Mouse (Mus musculus): ENCODE results near the gene Sh3glb1. TPM values are rescaled to one million over a fixed set of nuclear protein-coding genes. Genes with fewer than 3 reads are reported as not detected.

The Sh3glb1 gene
- polyA plus RNA-seq, 1 experiment from 2014 or later, result 119 TPM

DNA sequence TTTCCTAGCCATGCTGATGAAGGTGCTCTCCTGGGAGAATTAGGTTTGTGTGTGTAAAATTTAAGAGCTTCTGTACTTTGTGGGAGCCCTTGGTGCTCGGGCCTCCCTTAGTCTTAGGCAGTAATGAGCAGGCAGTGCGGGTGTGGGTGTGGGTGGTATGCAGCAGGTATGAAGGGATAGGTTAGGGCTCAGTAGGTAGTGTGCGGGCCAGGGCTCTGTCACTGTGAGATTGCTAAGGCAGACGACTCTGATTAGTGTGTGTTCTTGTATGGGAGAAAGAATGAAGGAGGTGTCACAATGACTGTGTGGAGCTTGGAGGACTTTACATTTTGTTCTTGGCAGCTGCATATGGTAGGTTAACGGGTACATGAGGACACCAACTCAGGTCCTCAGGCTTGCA is 34.0 kb downstream of the Sh3glb1 start:
- Histone ChIP-seq H3K4me3 (ENCODE audit: low read length) (no peak overlapping the region), H3K36me3 (ENCODE audit: control insufficient read depth, insufficient read depth, low read length) (peaks cover 10% of the 10 kb centered on the region; the same call in 1 of the 2 replicates), H3K27ac (ENCODE audit: low read length) (no peak overlapping the region), H3K9ac (ENCODE audit: low read length) (no peak overlapping the region), H3K4me2 (ENCODE audit: low read depth, low read length) (no peak overlapping the region), H3K9me3 (ENCODE audit: control insufficient read depth, low read length) (no peaks in the 10 kb centered on the region), H3K4me1 (replicated peaks; ENCODE audit: control insufficient read depth, insufficient read depth, low read length) (0 out of 2 replicates have a peak, but pooled peaks cover 2% of the 10 kb centered on the region), H3K27me3 (ENCODE audit: control insufficient read depth, insufficient read depth, low read depth, low read length) (no peaks in the 10 kb centered on the region)
- WGBS, result 87% methylated on average over 5 of the region's 5 CpGs
- ATAC-seq (ENCODE audit: low read depth), result no peak

DNA sequence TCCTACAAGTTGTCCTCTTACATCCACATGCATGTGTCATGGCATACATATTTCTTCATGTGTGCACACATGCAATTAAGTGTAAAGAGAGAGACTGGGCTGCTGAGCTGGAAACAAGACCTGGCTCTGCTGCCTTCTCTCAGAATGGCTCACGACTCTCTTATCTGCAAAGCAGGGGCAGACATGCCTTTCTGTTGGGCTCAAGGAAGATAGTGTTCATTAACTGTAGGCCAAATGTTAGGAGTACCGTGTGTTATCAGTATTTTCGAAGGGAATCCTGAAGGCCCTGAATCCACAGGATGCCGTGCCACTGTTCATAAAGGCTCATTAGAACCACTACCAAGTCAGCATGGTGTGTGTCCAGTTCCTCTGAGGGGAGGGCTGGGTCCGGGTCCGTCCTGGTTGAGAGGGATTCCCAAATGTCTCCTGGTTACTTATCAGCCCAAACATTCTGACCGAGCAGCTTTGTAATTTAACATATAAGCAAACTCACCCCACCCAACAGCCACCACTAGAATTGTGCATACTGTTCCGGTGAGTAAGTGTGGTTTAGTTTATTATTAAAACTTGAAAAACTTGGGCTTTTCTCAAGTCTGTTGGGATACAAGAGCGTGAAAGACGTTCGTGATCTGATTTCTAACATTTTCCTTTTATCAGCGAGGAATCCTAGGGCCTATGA is 36.9 kb downstream of the Sh3glb1 start:
- Histone ChIP-seq H3K27ac (ENCODE audit: low read length) (no peak overlapping the region), H3K4me2 (ENCODE audit: low read depth, low read length) (no peak overlapping the region), H3K9me3 (ENCODE audit: control insufficient read depth, low read length) (no peaks in the 10 kb centered on the region), H3K4me3 (ENCODE audit: low read length) (no peak overlapping the region), H3K36me3 (ENCODE audit: control insufficient read depth, insufficient read depth, low read length) (peaks cover 7% of the 10 kb centered on the region; the same call in 1 of the 2 replicates), H3K9ac (ENCODE audit: low read length) (no peak overlapping the region), H3K4me1 (replicated peaks; ENCODE audit: control insufficient read depth, insufficient read depth, low read length) (no peaks in the 10 kb centered on the region), H3K27me3 (ENCODE audit: control insufficient read depth, insufficient read depth, low read depth, low read length) (no peaks in the 10 kb centered on the region)
- ATAC-seq (ENCODE audit: low read depth), result no peak
- WGBS, result 81% methylated on average over 12 of the region's 12 CpGs

DNA sequence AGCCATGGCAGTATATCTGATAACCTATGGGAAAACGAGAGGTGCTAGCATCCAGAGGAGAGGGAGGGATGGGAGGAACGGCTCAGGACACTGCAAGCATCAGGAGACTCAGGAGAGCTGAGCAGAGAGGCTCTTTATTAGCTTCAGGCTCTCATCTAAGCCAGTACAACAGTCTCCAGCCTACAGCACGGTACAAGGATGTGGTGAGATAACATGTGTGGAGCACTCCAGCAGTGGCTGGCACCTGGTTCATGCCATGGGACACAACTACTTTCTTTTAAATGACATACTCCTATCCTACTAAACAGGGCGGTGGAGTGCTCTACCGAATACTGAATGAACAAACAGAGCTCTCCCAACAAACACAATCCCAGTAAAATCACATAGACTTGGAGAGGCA is 38.6 kb downstream of the Sh3glb1 start:
- Histone ChIP-seq H3K27ac (ENCODE audit: low read length) (no peak overlapping the region), H3K4me2 (ENCODE audit: low read depth, low read length) (no peak overlapping the region), H3K36me3 (ENCODE audit: control insufficient read depth, insufficient read depth, low read length) (peaks cover 6% of the 10 kb centered on the region; the same call in 1 of the 2 replicates), H3K4me3 (ENCODE audit: low read length) (no peak overlapping the region), H3K9ac (ENCODE audit: low read length) (no peak overlapping the region), H3K4me1 (replicated peaks; ENCODE audit: control insufficient read depth, insufficient read depth, low read length) (no peaks in the 10 kb centered on the region), H3K27me3 (ENCODE audit: control insufficient read depth, insufficient read depth, low read depth, low read length) (no peaks in the 10 kb centered on the region), H3K9me3 (ENCODE audit: control insufficient read depth, low read length) (no peaks in the 10 kb centered on the region)
- 70% methylated on average over 5 of the region's 5 CpGs for WGBS
- ATAC-seq (ENCODE audit: low read depth), result no peak

DNA sequence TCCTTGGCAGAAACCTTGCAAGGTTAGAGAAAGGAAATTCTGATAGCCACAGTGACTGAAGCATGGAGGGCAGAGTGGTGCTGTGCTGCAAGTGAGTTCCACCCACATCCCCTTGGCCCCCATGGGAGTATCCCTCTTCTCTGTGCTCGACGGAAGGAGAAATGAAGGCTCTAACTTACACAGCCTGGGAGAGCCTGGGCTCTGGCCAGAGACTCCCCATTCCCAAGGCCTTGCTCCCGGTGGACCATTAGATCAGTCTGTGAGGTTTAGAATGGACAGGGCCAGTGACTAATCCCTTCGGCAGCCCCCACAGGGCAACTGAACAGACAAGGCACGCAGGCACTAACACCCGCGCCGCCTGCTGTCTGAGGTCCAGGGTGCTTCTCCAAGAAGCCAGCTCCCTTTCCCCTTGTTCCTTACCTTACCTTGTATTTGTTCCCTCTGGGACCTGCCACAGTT is 40.4 kb downstream of the Sh3glb1 start:
- no peak overlapping the region for H3K9ac ChIP-seq (ENCODE audit: low read length)
- no peaks in the 10 kb centered on the region for H3K27me3 ChIP-seq (ENCODE audit: control insufficient read depth, insufficient read depth, low read depth, low read length)
- no peaks in the 10 kb centered on the region for H3K36me3 ChIP-seq (ENCODE audit: control insufficient read depth, insufficient read depth, low read length)
- H3K4me1 ChIP-seq (replicated peaks; ENCODE audit: control insufficient read depth, insufficient read depth, low read length), result no peaks in the 10 kb centered on the region
- no peak overlapping the region for H3K27ac ChIP-seq (ENCODE audit: low read length)
- no peak for ATAC-seq (ENCODE audit: low read depth)
- H3K9me3 ChIP-seq (ENCODE audit: control insufficient read depth, low read length), result no peaks in the 10 kb centered on the region
- WGBS, result 89% methylated on average over 8 of the region's 8 CpGs
- H3K4me2 ChIP-seq (ENCODE audit: low read depth, low read length), result no peak overlapping the region
- H3K4me3 ChIP-seq (ENCODE audit: low read length), result no peak overlapping the region

DNA sequence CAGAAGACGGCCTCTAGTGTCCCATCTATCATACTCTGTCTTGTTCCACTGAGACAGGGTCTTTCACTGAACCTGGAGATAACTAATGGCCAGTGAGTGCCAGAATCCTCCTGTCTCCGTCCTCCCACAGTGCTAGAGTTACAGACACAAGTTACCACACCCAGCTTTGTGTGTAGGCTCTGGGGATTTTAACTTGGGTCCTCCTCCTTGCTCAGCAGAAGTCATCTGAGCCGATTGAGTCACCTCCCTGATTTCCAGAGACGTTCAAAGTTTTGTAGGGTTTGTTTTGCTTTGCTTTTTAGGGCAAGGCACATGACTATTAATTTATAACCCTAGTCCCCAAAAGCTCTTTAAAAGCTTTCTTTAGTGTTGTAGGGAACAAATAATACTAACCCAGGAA is 41.0 kb downstream of the Sh3glb1 start:
- Histone ChIP-seq H3K4me2 (ENCODE audit: low read depth, low read length) (no peak overlapping the region), H3K4me1 (replicated peaks; ENCODE audit: control insufficient read depth, insufficient read depth, low read length) (no peaks in the 10 kb centered on the region), H3K36me3 (ENCODE audit: control insufficient read depth, insufficient read depth, low read length) (no peaks in the 10 kb centered on the region), H3K4me3 (ENCODE audit: low read length) (no peak overlapping the region), H3K9me3 (ENCODE audit: control insufficient read depth, low read length) (no peaks in the 10 kb centered on the region), H3K27me3 (ENCODE audit: control insufficient read depth, insufficient read depth, low read depth, low read length) (no peaks in the 10 kb centered on the region), H3K9ac (ENCODE audit: low read length) (no peak overlapping the region), H3K27ac (ENCODE audit: low read length) (no peak overlapping the region)
- WGBS, result 45% methylated on average over 4 of the region's 4 CpGs
- ATAC-seq (ENCODE audit: low read depth), result no peak

DNA sequence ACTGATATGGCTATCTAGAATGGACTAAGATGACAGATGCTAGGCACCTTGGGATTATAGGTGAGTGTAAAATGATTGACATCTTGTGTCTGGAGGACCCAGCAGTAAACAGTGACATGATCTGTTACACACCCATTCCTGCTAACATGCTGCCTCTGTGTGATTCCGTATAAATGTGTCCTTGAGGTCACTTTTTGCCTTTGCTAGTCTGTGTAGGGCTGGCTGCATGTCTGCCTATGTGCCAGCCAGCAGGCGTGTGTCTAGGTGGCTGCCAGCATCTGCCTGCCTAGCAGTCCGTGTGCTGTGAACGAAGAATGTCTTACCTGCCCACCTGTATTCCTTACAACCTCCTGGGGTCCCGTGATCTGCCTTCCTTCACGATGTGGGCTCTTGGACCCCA is 42.4 kb downstream of the Sh3glb1 start:
- ATAC-seq (ENCODE audit: low read depth), result no peak
- Histone ChIP-seq H3K4me2 (ENCODE audit: low read depth, low read length) (no peak overlapping the region), H3K36me3 (ENCODE audit: control insufficient read depth, insufficient read depth, low read length) (no peaks in the 10 kb centered on the region), H3K4me1 (replicated peaks; ENCODE audit: control insufficient read depth, insufficient read depth, low read length) (no peaks in the 10 kb centered on the region), H3K9ac (ENCODE audit: low read length) (no peak overlapping the region), H3K27ac (ENCODE audit: low read length) (no peak overlapping the region), H3K4me3 (ENCODE audit: low read length) (no peak overlapping the region), H3K27me3 (ENCODE audit: control insufficient read depth, insufficient read depth, low read depth, low read length) (no peaks in the 10 kb centered on the region), H3K9me3 (ENCODE audit: control insufficient read depth, low read length) (no peaks in the 10 kb centered on the region)
- 85% methylated on average over 6 of the region's 6 CpGs for WGBS

DNA sequence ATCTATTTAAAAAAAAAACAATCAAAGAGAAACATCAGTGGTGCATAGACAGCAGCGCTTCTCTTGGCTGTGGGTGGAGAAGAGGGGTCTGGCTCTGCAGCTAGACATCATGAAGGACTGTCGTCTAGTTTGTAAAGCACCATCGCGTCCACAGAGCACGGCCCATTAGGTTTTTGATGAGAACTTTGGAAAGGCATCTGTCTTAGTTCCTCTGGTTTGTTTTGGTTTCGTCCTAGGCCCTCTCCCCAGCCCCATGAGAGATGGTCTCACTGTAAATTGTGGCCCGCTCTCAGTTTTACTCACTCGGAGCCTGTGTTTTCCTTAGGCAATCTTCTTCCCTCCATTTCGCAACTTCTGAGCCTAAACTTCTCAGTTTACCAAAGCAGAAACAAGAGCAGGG is 43.9 kb downstream of the Sh3glb1 start:
- no peaks in the 10 kb centered on the region for H3K4me1 ChIP-seq (replicated peaks; ENCODE audit: control insufficient read depth, insufficient read depth, low read length)
- no peak overlapping the region for H3K9ac ChIP-seq (ENCODE audit: low read length)
- WGBS, result 81% methylated on average over 9 of the region's 9 CpGs
- ATAC-seq (ENCODE audit: low read depth), result no peak
- no peak overlapping the region for H3K4me2 ChIP-seq (ENCODE audit: low read depth, low read length)
- no peaks in the 10 kb centered on the region for H3K36me3 ChIP-seq (ENCODE audit: control insufficient read depth, insufficient read depth, low read length)
- H3K27ac ChIP-seq (ENCODE audit: low read length), result no peak overlapping the region
- no peaks in the 10 kb centered on the region for H3K27me3 ChIP-seq (ENCODE audit: control insufficient read depth, insufficient read depth, low read depth, low read length)
- H3K9me3 ChIP-seq (ENCODE audit: control insufficient read depth, low read length), result no peaks in the 10 kb centered on the region
- no peak overlapping the region for H3K4me3 ChIP-seq (ENCODE audit: low read length)

DNA sequence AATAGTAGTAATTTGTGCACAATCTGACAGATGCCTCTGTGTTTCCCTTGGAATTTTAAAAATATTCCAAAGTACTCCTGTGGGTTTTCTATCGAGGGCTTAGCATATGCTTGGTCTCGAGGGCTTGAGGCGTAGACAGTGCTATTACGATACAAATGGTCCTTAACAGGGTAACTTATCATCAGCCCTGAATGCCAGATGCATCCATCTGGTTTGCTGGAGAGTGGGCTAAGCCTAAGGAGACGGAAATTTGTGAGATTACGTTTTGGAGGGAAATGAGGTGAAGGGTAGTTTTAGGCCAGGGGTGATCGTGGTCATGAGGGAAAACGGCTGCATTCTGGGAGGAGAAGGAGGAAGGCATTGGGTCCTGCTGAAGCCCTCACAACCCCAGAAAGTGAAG is 48.1 kb downstream of the Sh3glb1 start:
- Histone ChIP-seq H3K4me1 (replicated peaks; ENCODE audit: control insufficient read depth, insufficient read depth, low read length) (no peaks in the 10 kb centered on the region), H3K27me3 (ENCODE audit: control insufficient read depth, insufficient read depth, low read depth, low read length) (no peaks in the 10 kb centered on the region), H3K9me3 (ENCODE audit: control insufficient read depth, low read length) (no peaks in the 10 kb centered on the region), H3K36me3 (ENCODE audit: control insufficient read depth, insufficient read depth, low read length) (no peaks in the 10 kb centered on the region), H3K4me3 (ENCODE audit: low read length) (no peak overlapping the region), H3K27ac (ENCODE audit: low read length) (no peak overlapping the region), H3K4me2 (ENCODE audit: low read depth, low read length) (no peak overlapping the region), H3K9ac (ENCODE audit: low read length) (no peak overlapping the region)
- 57% methylated on average over 8 of the region's 8 CpGs for WGBS
- ATAC-seq (ENCODE audit: low read depth), result no peak

DNA sequence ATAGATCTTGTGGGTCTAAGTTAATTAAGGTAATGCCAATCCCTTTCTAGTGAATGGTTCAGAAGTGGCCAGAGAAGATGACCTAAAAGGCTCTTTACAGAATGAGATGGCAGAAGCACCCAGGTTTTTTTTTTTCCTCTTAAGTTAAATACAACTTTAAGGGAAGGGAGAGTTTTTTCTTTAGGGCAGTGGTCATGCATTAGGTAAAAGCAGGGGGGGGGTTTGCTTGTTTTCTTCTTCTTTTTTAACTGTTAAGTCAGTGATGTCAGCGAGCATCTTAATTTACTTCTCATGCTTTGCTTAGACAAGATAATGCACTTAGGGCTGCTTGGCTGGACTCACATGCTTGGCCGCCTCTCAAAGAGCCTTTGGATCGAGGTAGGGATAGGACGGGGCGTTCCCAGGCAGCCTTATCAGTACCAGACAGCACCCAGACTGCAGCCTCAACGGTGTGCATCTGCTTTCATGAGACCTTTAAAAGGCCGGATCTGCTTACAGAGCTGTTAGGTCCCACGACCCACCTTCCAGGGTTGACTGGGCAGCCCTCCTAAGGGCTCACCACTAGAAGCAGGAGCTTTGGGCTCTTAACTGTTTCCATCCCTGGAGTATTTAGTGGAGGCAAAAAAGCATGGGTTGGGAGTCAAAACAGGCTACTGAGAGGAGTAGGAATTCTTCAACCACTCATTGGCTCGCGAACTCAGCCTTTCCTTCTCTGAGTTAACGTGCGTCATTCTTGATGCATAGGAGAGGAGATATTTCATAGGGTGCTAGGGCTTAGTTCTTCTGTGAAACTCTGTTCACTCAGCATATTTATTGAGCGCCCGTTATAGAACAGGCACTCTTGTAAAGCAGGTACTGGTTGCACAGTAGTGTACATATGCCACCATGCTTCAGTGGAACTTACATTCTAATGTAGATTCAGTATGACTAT is 49.9 kb downstream of the Sh3glb1 start:
- no peak overlapping the region for H3K9ac ChIP-seq (ENCODE audit: low read length)
- no peak; the same call in 1 of the 2 replicates for ATAC-seq (ENCODE audit: low read depth)
- 48% methylated on average over 14 of the region's 14 CpGs for WGBS

More for the DNA sequence above, 49.9 kb downstream of the Sh3glb1 start:
- no peaks in the 10 kb centered on the region for H3K4me1 ChIP-seq (replicated peaks; ENCODE audit: control insufficient read depth, insufficient read depth, low read length)
- H3K36me3 ChIP-seq (ENCODE audit: control insufficient read depth, insufficient read depth, low read length), result no peaks in the 10 kb centered on the region
- H3K4me3 ChIP-seq (ENCODE audit: low read length), result no peak overlapping the region
- no peak overlapping the region for H3K4me2 ChIP-seq (ENCODE audit: low read depth, low read length)
- no peak overlapping the region for H3K27ac ChIP-seq (ENCODE audit: low read length)
- no peaks in the 10 kb centered on the region for H3K9me3 ChIP-seq (ENCODE audit: control insufficient read depth, low read length)
- no peaks in the 10 kb centered on the region for H3K27me3 ChIP-seq (ENCODE audit: control insufficient read depth, insufficient read depth, low read depth, low read length)

Data from lung, embryonic 16.5 days (tissue).